Comparison of ENCODE assay signal across 27 mouse cellular contexts in genomic region chr16:56686747-56687146, GRCm38 (mm10).
"Had no signal": no experiment of that assay in that cellular context is flagged by ENCODE, and none has a peak within 500 bp of the region (broad histone marks: within the 10 kb centered on the region; RNA-seq: fewer than 3 reads in every experiment).

No protein-coding gene starts in this region.

- H3K4me2 ChIP-seq: heart, embryonic 11.5 days; heart, embryonic 13.5 days; heart, embryonic 15.5 days; hindbrain, embryonic 13.5 days; hindbrain, embryonic 15.5 days; kidney, embryonic 15.5 days; limb, embryonic 12.5 days; liver, embryonic 11.5 days; liver, embryonic 13.5 days had no signal

- H3K4me1 ChIP-seq: heart, embryonic 13.5 days; heart, embryonic 15.5 days; hindbrain, embryonic 13.5 days; hindbrain, embryonic 15.5 days; kidney, embryonic 15.5 days; limb, embryonic 10.5 days; limb, embryonic 12.5 days; liver, embryonic 13.5 days had no signal

- H3K9ac ChIP-seq: heart, embryonic 13.5 days; heart, embryonic 15.5 days; hindbrain, embryonic 13.5 days; hindbrain, embryonic 15.5 days; kidney, embryonic 15.5 days; limb, embryonic 12.5 days; liver, embryonic 13.5 days had no signal

- ATAC-seq: hindbrain, postnatal 0 days; intestine, embryonic 16.5 days had no signal

- H3K27me3 ChIP-seq: heart, embryonic 13.5 days; heart, embryonic 15.5 days; hindbrain, embryonic 13.5 days; hindbrain, embryonic 15.5 days; kidney, embryonic 15.5 days; limb, embryonic 12.5 days; liver, embryonic 13.5 days had no signal

- H3K4me3 ChIP-seq: heart, adult 2 months; heart, embryonic 13.5 days; heart, embryonic 15.5 days; hindbrain, embryonic 13.5 days; hindbrain, embryonic 15.5 days; kidney, embryonic 15.5 days; layer of hippocampus, adult 2 months; left cerebral cortex, adult 2 months; limb, embryonic 10.5 days; limb, embryonic 12.5 days; liver, embryonic 13.5 days had no signal

- H3K9me3 ChIP-seq: heart, embryonic 13.5 days; heart, embryonic 15.5 days; hindbrain, embryonic 13.5 days; hindbrain, embryonic 15.5 days; kidney, embryonic 15.5 days; limb, embryonic 10.5 days; limb, embryonic 12.5 days; liver, embryonic 13.5 days had no signal

- DNase-seq: gastrocnemius, postnatal 14 days; gastrocnemius, postnatal 36 days; heart, adult 11 months; heart, adult 2 months; heart, postnatal 14 days; heart, postnatal 36 days; kidney, adult 11 months; kidney, adult 2 months; kidney, adult 9 months; kidney, postnatal 14 days; kidney, postnatal 4 days; liver; liver, embryonic 13.5 days had no signal

- H3K27ac ChIP-seq: heart, adult 2 months; heart, embryonic 13.5 days; heart, embryonic 15.5 days; hindbrain, embryonic 13.5 days; hindbrain, embryonic 15.5 days; hindbrain, postnatal 0 days; kidney, embryonic 15.5 days; kidney, postnatal 0 days; layer of hippocampus, adult 2 months; left cerebral cortex, adult 2 months; limb, embryonic 10.5 days; limb, embryonic 12.5 days; liver, embryonic 13.5 days had no signal
